Mouse (Mus musculus): ENCODE measurements around the gene D17Wsu92e. TPM values are rescaled to one million over a fixed set of nuclear protein-coding genes. Genes with fewer than 3 reads are reported as not detected.
"Not testable (repeated sequence)": the region's sequence is repeated elsewhere in the genome, so short reads cannot be mapped to it uniquely, and the experiment has no call there.

D17Wsu92e gene
- polyA plus RNA-seq, 1 experiment from 2014 or later, result 22.7 TPM

GRCm38 (mm10) chr17:27851076-27851475 lies 30.6 kb upstream of the D17Wsu92e start:
- DNase-seq (ENCODE audit: low spot score) (no peak), ATAC-seq (replicated peaks; ENCODE audit: low FRiP score) (no peak)
- H3K9ac ChIP-seq (ENCODE audit: low read depth, low read length), result no peak overlapping the region
- H3K36me3 ChIP-seq (ENCODE audit: control insufficient read depth, insufficient read depth, low read length), result peaks cover 31% of the 10 kb centered on the region
- H3K4me2 ChIP-seq, result no peak overlapping the region
- no peaks in the 10 kb centered on the region for H3K9me3 ChIP-seq (ENCODE audit: control insufficient read depth, low read length)
- H3K4me3 ChIP-seq (ENCODE audit: low read depth, low read length), result no peak overlapping the region
- H3K27ac ChIP-seq (ENCODE audit: low read depth, low read length), result no peak overlapping the region
- H3K27me3 ChIP-seq (replicated peaks; ENCODE audit: control insufficient read depth, insufficient read depth, low read length), result no peaks in the 10 kb centered on the region
- H3K4me1 ChIP-seq (replicated peaks; ENCODE audit: control insufficient read depth, insufficient read depth, low read length), result no peaks in the 10 kb centered on the region
- 58% methylated on average over 3 of the region's 3 CpGs for WGBS

GRCm38 (mm10) chr17:27848351-27848750 lies 27.9 kb upstream of the D17Wsu92e start:
- H3K9ac ChIP-seq (ENCODE audit: low read depth, low read length), result no peak overlapping the region
- DNase-seq (ENCODE audit: low spot score) (no peak), ATAC-seq (replicated peaks; ENCODE audit: low FRiP score) (no peak)
- H3K36me3 ChIP-seq (ENCODE audit: control insufficient read depth, insufficient read depth, low read length), result peaks cover 43% of the 10 kb centered on the region
- no peak overlapping the region for H3K27ac ChIP-seq (ENCODE audit: low read depth, low read length)
- 92% methylated on average over 1 of the region's 1 CpGs for WGBS
- no peaks in the 10 kb centered on the region for H3K4me1 ChIP-seq (replicated peaks; ENCODE audit: control insufficient read depth, insufficient read depth, low read length)
- H3K27me3 ChIP-seq (replicated peaks; ENCODE audit: control insufficient read depth, insufficient read depth, low read length), result no peaks in the 10 kb centered on the region
- H3K4me2 ChIP-seq, result no peak overlapping the region
- H3K4me3 ChIP-seq (ENCODE audit: low read depth, low read length), result no peak overlapping the region
- H3K9me3 ChIP-seq (ENCODE audit: control insufficient read depth, low read length), result no peaks in the 10 kb centered on the region

GRCm38 (mm10) chr17:27839469-27840252 lies 19.2 kb upstream of the D17Wsu92e start:
- ATAC-seq (replicated peaks; ENCODE audit: low FRiP score) (peak; percentile 96), DNase-seq (ENCODE audit: low spot score) (peak; percentile 96)
- Histone ChIP-seq H3K4me1 (replicated peaks; ENCODE audit: control insufficient read depth, insufficient read depth, low read length) (peaks cover 6% of the 10 kb centered on the region; the same call in 1 of the 2 replicates), H3K36me3 (ENCODE audit: control insufficient read depth, insufficient read depth, low read length) (peaks cover 16% of the 10 kb centered on the region), H3K4me2 (peak overlapping the region; percentile 81), H3K9ac (ENCODE audit: low read depth, low read length) (peak overlapping the region; percentile 76), H3K9me3 (ENCODE audit: control insufficient read depth, low read length) (no peaks in the 10 kb centered on the region), H3K27me3 (replicated peaks; ENCODE audit: control insufficient read depth, insufficient read depth, low read length) (no peaks in the 10 kb centered on the region), H3K27ac (ENCODE audit: low read depth, low read length) (peak overlapping the region; percentile 36; the same call in 1 of the 2 replicates), H3K4me3 (ENCODE audit: low read depth, low read length) (peak overlapping the region; percentile 83)
- 2% methylated on average over 35 of the region's 35 CpGs for WGBS

GRCm38 (mm10) chr17:27837850-27838249 lies 17.4 kb upstream of the D17Wsu92e start, which contains the start of gene Snrpc:
Gene Snrpc, plus strand, starts transcription at chr17:27838150.
- not testable (repeated sequence) for H3K27ac ChIP-seq (ENCODE audit: low read depth, low read length); H3K4me1 ChIP-seq (replicated peaks; ENCODE audit: control insufficient read depth, insufficient read depth, low read length); ATAC-seq (replicated peaks; ENCODE audit: low FRiP score); H3K9ac ChIP-seq (ENCODE audit: low read depth, low read length); H3K9me3 ChIP-seq (ENCODE audit: control insufficient read depth, low read length); H3K36me3 ChIP-seq (ENCODE audit: control insufficient read depth, insufficient read depth, low read length); H3K27me3 ChIP-seq (replicated peaks; ENCODE audit: control insufficient read depth, insufficient read depth, low read length); DNase-seq (ENCODE audit: low spot score)
- WGBS, result 79% methylated on average over 3 of the region's 4 CpGs
- Histone ChIP-seq H3K4me3 (ENCODE audit: low read depth, low read length) (peak within 1 kb of the TSS; percentile 83; the same call in 1 of the 2 replicates), H3K4me2 (peak within 1 kb of the TSS; percentile 81)

GRCm38 (mm10) chr17:27830411-27830810 lies 10.0 kb upstream of the D17Wsu92e start:
- Histone ChIP-seq H3K4me1 (replicated peaks; ENCODE audit: control insufficient read depth, insufficient read depth, low read length) (peaks cover 13% of the 10 kb centered on the region), H3K27ac (ENCODE audit: low read depth, low read length) (no peak overlapping the region), H3K27me3 (replicated peaks; ENCODE audit: control insufficient read depth, insufficient read depth, low read length) (no peaks in the 10 kb centered on the region), H3K4me2 (no peak overlapping the region), H3K36me3 (ENCODE audit: control insufficient read depth, insufficient read depth, low read length) (no peaks in the 10 kb centered on the region), H3K9me3 (ENCODE audit: control insufficient read depth, low read length) (no peaks in the 10 kb centered on the region), H3K9ac (ENCODE audit: low read depth, low read length) (no peak overlapping the region), H3K4me3 (ENCODE audit: low read depth, low read length) (no peak overlapping the region)
- DNase-seq (ENCODE audit: low spot score) (no peak), ATAC-seq (replicated peaks; ENCODE audit: low FRiP score) (no peak)
- 48% methylated on average over 7 of the region's 7 CpGs for WGBS

- ATAC-seq (replicated peaks; ENCODE audit: low FRiP score) (no peak), DNase-seq (ENCODE audit: low spot score) (no peak)
- no peak overlapping the region for H3K27ac ChIP-seq (ENCODE audit: low read depth, low read length)
- H3K36me3 ChIP-seq (ENCODE audit: control insufficient read depth, insufficient read depth, low read length), result no peaks in the 10 kb centered on the region
- WGBS, result 47% methylated on average over 6 of the region's 6 CpGs
- no peak overlapping the region for H3K4me3 ChIP-seq (ENCODE audit: low read depth, low read length)
- no peak overlapping the region for H3K4me2 ChIP-seq
- no peaks in the 10 kb centered on the region for H3K9me3 ChIP-seq (ENCODE audit: control insufficient read depth, low read length)
- H3K9ac ChIP-seq (ENCODE audit: low read depth, low read length), result no peak overlapping the region
- H3K4me1 ChIP-seq (replicated peaks; ENCODE audit: control insufficient read depth, insufficient read depth, low read length), result peaks cover 21% of the 10 kb centered on the region
- H3K27me3 ChIP-seq (replicated peaks; ENCODE audit: control insufficient read depth, insufficient read depth, low read length), result no peaks in the 10 kb centered on the region
Measured at GRCm38 (mm10) chr17:27827511-27827910, 7.1 kb upstream of the D17Wsu92e start.

- Histone ChIP-seq H3K27me3 (replicated peaks; ENCODE audit: control insufficient read depth, insufficient read depth, low read length) (no peaks in the 10 kb centered on the region), H3K9me3 (ENCODE audit: control insufficient read depth, low read length) (no peaks in the 10 kb centered on the region), H3K27ac (ENCODE audit: low read depth, low read length) (no peak overlapping the region), H3K36me3 (ENCODE audit: control insufficient read depth, insufficient read depth, low read length) (no peaks in the 10 kb centered on the region), H3K4me1 (replicated peaks; ENCODE audit: control insufficient read depth, insufficient read depth, low read length) (peaks cover 26% of the 10 kb centered on the region), H3K4me3 (ENCODE audit: low read depth, low read length) (peak overlapping the region; percentile 50), H3K4me2 (peak overlapping the region; percentile 78), H3K9ac (ENCODE audit: low read depth, low read length) (no peak overlapping the region)
- peak; percentile 55 for DNase-seq (ENCODE audit: low spot score)
- WGBS, result under 1% methylated on average over 8 of the region's 9 CpGs
- no peak for ATAC-seq (replicated peaks; ENCODE audit: low FRiP score)
Measured at GRCm38 (mm10) chr17:27826908-27827383, 6.5 kb upstream of the D17Wsu92e start.

GRCm38 (mm10) chr17:27825984-27826905 lies 5.8 kb upstream of the D17Wsu92e start:
- Histone ChIP-seq H3K4me3 (ENCODE audit: low read depth, low read length) (peak overlapping the region; percentile 50), H3K27ac (ENCODE audit: low read depth, low read length) (peak overlapping the region; percentile 68), H3K27me3 (replicated peaks; ENCODE audit: control insufficient read depth, insufficient read depth, low read length) (no peaks in the 10 kb centered on the region), H3K4me1 (replicated peaks; ENCODE audit: control insufficient read depth, insufficient read depth, low read length) (peaks cover 33% of the 10 kb centered on the region), H3K9me3 (ENCODE audit: control insufficient read depth, low read length) (no peaks in the 10 kb centered on the region), H3K36me3 (ENCODE audit: control insufficient read depth, insufficient read depth, low read length) (no peaks in the 10 kb centered on the region), H3K9ac (ENCODE audit: low read depth, low read length) (peak overlapping the region; percentile 50; the same call in 1 of the 2 replicates), H3K4me2 (peak overlapping the region; percentile 78)
- 2% methylated on average over 22 of the region's 22 CpGs for WGBS
- DNase-seq (ENCODE audit: low spot score) (peak; percentile 78), ATAC-seq (replicated peaks; ENCODE audit: low FRiP score) (peak; percentile 79)
